Mouse (Mus musculus) frontal cortex, postnatal 25 days (tissue): ENCODE measurements around the gene Stpg3.

Experiments used
- DNase-seq, 2 experiments: peaks; one replicate each; pipeline ENCODE4 v3.0.0; 2022; ENCODE audit warnings: low spot score in 2 of 2

Gene Stpg3

GRCm38 (mm10) chr2:25180478-25180903, 33.9 kb downstream of the Stpg3 start, which contains the start of gene Nrarp:
Nrarp (plus strand) TSS chr2:25180758.
- peak; percentile 87 for DNase-seq

GRCm38 (mm10) chr2:25179566-25180217, 34.7 kb downstream of the Stpg3 start:
- no peak for DNase-seq

- DNase-seq, result no peak
Measured at GRCm38 (mm10) chr2:25178285-25178972, 36.0 kb downstream of the Stpg3 start.

- no peak for DNase-seq
Measured at GRCm38 (mm10) chr2:25177685-25178084, 36.8 kb downstream of the Stpg3 start.

GRCm38 (mm10) chr2:25177076-25177475, 37.4 kb downstream of the Stpg3 start:
- DNase-seq, result no peak

- no peak for DNase-seq
Measured at GRCm38 (mm10) chr2:25176573-25176972, 37.9 kb downstream of the Stpg3 start.

GRCm38 (mm10) chr2:25175690-25176078, 38.8 kb downstream of the Stpg3 start:
- no peak for DNase-seq

- DNase-seq, result no peak
Measured at GRCm38 (mm10) chr2:25174866-25175689, 39.4 kb downstream of the Stpg3 start.

GRCm38 (mm10) chr2:25173821-25174220, 40.6 kb downstream of the Stpg3 start:
- no peak for DNase-seq

- no peak for DNase-seq
Measured at GRCm38 (mm10) chr2:25172629-25173028, 41.8 kb downstream of the Stpg3 start.

- no peak for DNase-seq
Measured at GRCm38 (mm10) chr2:25171769-25172153, 42.7 kb downstream of the Stpg3 start.

- no peak for DNase-seq
Measured at GRCm38 (mm10) chr2:25171101-25171768, 43.2 kb downstream of the Stpg3 start.

- no peak for DNase-seq
Measured at GRCm38 (mm10) chr2:25170326-25171100, 43.9 kb downstream of the Stpg3 start.

- no peak for DNase-seq
Measured at GRCm38 (mm10) chr2:25169778-25170177, 44.7 kb downstream of the Stpg3 start.

GRCm38 (mm10) chr2:25168665-25168978, 45.8 kb downstream of the Stpg3 start:
- no peak for DNase-seq

GRCm38 (mm10) chr2:25167919-25168664, 46.3 kb downstream of the Stpg3 start:
- peak in 1 of 2 experiments; percentile 8 for DNase-seq

GRCm38 (mm10) chr2:25167481-25167880, 47.0 kb downstream of the Stpg3 start:
- DNase-seq, result no peak
